Mouse (Mus musculus): ENCODE data around the gene Abcf2.
A peak's percentile ranks its signal among the peaks of the same experiment; 100 is the strongest.
"Not testable (repeated sequence)": the region's sequence is repeated elsewhere in the genome, so short reads cannot be mapped to it uniquely, and the experiment has no call there.

The Abcf2 gene

DNA sequence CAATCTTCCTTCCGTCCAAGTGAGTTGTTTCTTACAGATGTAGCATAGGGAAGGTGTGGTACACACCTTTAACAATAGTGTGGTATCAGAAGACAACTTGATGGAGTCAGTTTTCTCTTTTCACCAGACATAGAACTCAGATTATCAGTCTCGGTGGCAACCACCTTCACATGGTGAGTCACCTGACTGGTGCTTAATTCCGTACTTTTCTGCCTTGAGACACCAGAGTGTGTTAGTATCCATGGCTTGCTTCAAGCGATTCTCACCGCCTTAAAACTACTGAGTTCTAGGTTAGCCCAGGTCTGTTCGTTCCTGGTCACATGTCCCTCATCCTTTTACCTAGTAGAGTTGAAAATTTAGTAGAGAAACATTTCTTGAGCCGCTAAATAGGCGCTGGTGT lies 8.8 kb upstream of the Abcf2 start:
- DNase-seq: no peak

DNA sequence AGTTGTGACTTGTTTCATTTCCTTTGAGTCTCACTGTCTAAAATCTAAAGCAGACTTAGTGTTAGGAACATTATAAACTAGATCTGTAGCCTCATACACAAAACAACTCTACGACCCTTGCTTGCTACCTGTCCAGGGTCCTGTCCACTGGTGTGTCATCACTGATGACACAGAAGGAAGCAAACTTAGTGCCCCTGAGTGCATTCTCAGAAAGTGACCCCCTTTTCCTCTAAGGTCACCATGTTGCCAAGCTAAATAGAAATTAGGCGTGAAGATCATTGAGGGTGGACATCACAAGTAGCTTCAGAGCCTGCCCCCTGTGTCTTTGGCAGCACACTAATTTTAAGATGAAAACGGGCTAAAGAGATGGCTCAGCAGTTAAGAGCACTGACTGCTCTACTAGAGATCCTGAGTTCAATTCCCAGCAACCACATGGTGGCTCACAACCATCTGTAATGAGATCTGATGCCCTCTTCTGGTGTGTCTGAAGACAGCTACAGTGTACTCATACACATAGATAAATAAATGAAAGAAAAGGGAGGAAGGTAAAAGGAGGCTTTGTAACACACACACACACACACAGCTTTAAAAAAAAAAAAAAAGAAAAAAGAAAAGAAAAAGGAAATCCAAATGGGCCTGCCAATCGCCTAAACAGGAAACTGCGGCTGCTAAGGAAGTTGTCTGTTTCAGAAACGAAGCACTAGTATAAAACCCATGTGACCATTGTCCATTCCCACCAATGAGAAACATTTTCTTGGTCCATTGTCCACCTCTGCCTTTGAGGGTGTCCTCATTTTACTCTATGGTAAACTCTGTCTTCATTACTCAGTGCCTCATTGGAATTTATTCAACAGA lies 1.1 kb upstream of the Abcf2 start:
- DNase-seq: no peak

DNA sequence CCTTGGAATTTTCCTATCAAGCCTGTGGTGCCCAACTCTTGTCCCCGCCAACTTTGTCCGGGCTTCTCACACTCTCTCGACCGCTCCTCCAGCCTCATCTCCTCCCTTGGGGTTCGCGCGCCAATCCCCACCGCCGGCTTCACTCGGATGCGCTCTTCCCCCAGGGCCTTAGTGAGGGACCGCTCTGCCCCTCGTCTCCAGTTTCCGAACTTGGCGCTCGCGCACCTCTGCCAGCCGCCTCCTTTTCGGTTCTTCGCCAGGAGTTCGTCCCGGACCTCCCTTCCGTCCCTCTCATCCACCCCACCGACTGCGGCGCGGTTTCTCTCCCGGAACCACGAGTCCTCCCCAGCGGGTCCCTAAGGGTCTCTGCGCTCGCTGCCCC lies 475 bp downstream of the Abcf2 start:
- no peak for DNase-seq

DNA sequence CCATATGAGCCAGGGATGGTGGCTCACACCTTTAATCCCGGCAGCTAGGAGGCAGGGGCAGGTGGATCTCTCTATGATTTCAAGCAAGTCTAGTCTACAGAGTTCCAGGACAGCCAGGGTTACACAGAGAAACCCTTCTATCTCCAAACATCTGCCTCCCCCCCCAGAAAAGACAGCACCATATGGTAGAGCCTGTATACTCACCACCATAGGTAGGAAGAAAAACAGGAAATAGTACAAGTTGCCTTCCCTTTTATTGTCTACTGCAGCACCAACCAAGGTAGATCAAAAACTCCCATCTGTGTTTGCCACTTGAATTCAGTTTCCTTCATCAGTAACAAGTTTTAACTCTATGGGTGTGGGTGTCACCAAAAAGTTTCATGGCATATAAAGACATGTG lies 1.3 kb downstream of the Abcf2 start:
- DNase-seq: no peak

DNA sequence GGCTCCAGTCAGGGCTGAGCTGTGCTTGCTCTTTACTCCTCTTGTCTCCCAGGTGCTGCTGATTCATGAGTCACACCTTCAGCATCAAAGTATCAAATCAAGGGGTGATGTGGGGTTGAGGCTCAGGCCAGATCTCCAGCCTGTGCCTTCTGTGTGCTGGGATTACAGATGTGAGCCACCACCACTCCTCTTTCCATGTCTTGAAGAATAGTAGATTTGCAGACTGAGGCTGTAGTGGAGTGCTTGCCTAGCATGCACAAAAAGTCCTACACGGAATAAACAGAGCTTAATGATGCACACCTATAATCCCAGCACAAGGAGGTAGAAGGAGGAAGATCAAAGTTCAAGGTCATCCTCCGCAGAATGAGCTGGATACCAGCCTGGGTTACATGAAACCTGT lies 20.6 kb downstream of the Abcf2 start, which contains the start of gene 4931409K22Rik:
TSS of gene 4931409K22Rik (minus strand) at position 101 of the 400 bp plus-strand sequence.
- DNase-seq: no peak

DNA sequence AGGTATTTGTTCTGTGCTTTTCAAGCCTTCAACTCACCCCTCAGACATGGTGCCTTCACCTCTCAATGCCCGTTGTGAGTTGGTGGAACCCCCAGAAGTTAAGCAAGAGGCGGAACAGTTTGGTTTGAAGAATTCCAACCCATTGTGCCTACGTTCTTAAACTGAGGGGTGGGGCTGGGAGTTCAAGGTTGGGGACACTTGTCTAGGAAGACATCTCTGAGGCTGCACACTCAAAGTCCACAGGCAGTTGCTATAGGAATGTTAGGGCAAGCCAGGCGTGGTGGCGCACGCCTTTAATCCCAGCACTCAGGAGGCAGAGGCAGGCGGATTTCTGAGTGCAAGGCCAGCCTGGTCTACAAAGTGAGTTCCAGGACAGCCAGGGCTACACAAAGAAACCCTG lies 21.9 kb downstream of the Abcf2 start:
- DNase-seq: not testable (repeated sequence)

DNA sequence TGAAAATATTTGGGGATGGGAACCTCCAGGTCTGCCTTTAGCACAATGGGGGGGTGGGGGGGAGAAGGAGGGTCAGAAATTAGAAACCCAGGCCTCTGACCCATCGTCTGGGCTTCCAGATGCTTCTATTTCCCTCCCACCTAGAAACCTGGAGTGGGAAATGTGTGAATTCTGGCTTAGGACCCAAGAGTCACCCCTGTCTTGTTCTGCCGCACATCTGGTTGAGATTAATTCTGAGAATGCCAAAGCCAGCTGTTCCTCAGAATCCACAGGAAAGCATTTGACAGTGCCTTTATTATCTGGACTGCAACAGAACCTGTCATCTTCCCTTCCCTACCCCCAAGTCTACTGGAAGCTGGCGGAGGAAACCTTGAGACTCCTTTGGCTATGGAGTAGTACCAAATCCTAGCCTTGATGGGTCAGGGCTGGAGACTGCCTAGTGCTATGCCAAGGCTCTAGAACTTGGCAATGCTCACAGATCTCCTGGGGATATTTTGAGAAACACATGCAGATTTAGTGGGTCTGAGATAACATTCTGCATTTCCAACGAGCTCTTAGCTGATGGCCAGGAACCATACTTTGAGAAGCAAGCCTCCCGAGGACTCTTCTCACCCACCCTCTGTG lies 23.5 kb downstream of the Abcf2 start:
- no peak for DNase-seq

DNA sequence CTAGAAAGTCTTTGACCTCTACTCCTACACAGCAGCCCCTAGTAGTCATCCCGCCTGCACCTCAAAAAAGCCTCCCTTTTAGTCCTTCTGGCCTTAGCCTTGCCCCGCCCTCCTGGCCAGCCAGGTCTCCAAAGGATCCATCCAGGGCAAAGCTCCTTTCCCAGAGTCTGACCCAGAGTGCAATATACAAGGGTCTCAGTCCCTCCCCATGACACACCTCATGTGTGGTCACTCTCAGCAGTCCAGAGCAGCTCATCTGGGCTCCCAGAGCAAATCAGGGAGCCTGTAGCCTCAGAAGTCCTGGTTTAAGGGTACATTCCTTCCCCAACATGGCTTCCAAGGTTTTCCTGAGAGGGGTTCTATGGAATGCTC lies 26.0 kb downstream of the Abcf2 start:
- DNase-seq: no peak

DNA sequence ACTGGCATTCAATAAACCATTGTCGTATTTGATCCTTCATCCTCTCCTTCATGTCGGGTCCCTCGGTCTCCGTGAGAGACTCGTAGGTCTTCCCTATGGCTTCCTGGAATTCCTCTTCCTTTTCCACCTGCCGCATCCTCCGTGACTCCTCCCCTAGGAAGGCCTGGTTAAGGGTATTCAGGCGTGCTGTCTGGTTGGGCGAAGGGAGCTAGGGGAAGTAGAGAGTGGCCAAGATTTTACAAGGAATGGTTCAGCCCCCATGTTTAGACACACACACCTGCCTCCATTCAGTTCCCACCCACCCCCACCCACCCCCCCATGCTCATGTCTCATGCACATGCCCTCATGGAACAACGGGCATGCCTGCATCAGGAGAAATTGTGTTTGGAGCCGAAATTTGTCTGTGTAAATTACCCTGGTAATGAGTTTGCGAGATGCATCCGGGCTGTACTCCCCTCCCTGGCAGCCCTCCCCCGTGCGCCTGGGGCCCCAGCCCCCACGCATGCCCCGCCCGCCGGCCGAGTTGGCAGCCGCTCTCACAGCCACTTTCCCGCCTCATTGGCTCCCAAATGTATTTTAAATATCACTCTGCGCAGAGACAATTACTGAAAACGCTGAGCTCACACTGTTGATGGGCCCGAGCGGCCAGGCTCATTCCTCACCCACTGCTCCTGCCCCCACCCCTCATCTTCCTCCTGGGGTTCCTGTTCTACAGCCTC lies 26.5 kb downstream of the Abcf2 start:
- DNase-seq: peak; percentile 30

DNA sequence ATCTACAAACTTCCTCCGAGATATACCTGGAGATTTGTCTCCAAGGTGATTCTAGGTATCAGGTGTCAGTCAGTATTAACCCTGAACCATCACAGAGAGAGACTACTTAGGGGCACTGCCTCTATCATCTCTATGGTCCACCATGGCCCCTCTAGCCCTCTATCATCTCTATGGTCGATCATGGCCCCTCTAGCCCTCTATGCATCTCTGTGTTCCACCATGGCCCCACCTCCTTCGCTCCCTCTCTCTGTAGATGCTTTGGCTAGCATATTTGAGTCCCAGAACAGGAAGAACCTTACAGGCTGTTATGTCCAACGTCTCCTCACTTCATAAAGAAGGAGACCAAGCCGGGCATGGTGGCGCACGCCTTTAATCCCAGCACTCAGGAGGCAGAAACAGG lies 34.6 kb downstream of the Abcf2 start:
- no peak for DNase-seq

DNA sequence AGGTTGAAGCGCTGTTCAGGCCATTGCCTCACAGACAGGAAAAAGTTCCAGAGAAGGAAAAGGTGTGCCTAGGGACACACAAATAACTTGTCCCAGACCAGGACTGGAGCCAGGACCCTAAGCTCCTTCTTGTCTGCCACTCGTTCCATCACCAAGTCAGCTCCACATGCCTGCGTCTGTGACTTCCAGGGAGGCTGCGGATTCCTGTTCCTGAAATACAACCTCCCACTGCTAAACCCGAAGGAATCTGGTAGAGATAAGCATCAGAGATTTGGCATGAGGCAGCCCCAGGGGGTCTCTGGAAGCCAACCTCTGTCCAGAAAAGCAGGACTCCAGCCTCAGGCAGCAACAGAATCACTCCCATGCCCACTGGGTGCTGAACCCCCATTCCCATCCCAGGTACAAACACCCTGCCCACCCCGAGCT lies 36.1 kb downstream of the Abcf2 start:
- no peak for DNase-seq

DNA sequence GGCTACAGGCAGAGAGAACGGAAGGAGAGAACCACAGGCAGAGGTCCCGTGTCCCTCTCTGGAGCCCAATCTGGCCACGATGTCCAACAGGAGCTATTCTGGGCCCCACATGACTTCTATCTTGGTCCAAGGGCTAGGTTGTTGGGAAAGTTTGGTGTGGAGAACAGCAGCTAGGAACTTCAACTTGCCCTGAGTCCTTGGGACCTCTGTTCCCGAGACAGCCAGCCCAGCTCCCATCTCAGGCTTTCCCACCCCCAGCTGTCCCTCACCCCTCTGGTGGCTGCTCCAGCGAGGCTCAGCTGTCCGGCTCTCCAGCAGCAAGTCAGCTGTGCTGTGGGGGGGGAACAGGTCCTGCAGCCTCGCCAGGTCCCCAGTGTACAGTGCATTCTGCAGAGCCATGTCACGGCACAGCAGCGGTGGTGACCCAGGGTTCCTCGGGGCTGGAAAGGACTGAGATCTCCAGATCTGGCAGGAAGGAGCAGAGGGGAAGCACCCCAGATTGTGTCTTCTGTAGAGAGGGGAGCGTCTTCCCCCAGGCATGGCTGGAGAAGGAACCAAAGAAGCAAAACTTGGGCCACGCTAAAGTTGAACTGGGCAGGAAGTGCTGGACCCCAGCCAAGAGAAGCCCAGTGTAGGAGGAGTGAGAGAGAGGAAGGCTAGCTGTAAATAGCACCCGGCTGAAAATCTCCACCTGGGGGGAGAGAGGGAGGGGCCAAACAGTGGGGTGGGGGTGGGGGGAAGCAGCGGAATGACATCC lies 36.7 kb downstream of the Abcf2 start, which contains the start of gene Asb10:
TSS of gene Asb10 (minus strand) at position 592 of the 757 bp plus-strand sequence.
- DNase-seq: peak; percentile 69

DNA sequence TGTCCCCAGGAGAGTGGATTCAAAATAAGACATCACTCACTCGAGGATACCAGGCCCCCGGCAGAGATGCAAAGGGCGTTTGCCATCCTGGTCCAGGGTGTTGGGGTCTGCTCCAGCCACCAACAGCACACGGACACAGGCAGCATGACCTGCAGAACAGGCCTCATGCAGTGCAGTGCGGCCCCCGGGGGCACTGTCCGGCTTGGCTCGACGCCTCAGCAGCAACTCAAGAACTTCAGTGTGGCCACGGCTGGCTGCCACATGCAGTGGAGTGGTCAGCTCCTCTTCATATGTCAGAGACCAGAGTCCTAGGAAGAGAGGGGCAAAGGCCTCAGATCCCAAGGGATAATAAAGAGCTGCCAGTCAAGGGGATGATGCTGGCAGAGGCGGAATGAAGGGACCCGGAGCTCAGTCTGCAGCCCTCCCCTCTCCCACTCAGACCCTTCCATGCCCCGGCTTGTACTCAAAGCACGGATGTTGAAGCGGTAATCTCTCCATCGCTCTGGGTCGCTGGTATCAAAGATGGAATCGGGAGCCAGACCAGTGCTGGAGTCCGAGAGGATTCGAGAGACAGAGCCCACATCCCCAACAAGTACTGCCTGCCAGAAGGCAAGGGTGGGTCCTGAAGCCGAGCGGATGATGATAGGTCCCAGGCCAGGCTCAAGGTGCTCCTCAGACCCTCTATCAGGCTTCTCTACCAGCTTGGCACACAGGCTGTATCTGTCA lies 37.5 kb downstream of the Abcf2 start:
- no peak for DNase-seq

DNA sequence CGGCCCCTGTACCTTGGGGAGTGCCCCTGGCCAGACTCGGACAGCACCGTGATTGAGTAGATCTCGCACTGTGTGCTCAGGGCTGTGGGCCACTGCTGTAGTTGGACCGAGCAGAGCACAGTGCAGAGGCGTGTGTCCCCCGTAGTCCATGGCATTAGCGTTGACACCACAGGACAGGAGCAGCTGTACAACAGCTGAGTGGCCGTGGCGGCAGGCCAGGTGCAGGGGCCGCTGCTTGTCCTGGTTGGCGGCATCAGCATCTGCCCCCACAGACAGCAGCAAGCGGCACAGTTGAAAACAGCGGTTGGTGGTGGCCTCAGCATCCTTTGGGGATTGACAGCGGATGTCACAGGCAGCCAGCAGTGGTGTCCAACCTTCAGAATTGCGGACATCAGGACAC lies 39.6 kb downstream of the Abcf2 start:
- no peak for DNase-seq

DNA sequence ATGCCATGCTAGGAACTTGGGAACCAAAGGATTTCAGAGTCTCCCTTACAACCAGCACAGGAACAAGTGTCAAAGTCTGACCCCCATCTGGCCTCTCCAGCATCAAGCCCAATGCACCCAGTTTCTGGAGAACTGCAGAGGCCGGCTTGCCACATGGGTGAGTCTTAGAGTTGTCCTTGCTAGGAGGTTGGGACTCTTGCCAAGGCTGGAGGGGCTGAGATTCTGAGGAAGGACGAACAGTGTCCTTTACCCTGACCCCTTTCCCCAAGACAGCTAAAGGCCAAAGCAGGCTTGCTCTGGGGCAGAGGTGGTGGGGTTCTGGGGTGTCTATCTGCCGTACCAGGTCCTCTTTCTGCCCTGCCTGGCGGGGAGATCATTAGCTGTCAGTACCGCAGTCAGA lies 40.8 kb downstream of the Abcf2 start:
- no peak for DNase-seq

DNA sequence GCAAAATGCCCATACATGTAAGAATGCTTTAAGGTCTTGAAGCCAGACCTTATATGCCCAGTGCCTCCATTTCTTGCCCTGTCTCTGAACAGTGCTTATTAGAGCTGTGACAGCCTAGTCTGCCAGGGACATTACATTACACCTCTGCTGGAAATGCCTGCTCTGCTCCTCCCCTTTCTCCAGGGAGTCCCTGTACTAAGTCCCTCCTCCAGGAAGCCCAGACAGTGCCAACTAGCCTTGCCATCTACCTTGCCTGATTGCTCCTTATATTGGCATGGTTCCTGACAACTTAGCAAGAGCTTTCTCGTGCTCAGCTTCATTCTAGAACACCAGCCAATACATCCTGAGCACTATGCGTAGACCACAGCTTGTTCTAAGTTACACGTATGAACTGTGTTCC lies 41.5 kb downstream of the Abcf2 start:
- DNase-seq: no peak

DNA sequence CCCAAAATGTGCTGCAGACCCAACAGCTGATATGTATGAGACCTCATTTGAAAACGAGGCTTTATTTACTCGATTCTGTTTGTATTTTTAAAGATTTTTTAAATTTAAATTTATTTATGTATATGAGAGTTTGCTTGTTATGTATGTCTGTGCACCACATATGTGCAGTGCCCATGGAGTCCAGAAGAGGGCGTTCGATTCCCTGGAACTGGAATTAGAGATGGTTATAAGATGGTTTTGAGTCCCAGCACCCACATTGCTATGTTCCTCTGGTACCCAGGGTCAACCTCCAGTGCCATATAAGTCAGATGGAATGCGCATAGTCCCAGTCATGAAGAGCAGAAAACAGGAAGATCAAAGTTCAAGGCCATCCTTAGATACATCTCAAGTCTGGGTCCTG lies 43.0 kb downstream of the Abcf2 start:
- DNase-seq: no peak

DNA sequence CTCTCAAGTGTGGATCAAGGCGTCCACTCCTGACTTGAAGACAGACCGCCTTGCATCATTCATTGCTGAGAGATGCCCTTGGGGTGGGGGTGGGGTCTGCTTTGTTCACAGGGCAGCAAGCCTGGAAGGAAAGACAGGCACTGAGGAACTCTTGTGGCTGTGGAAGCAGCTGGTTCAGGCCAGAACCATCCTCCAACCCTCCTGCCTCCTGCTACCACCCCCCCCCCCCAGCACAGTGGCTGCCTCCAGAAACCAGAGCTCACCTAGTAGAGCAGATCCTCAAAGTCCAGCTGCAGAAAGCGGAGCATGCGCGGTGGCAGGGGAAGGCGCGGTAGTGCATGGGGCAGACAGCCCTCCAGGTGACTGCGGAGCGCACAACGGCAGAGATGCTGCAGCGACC lies 43.9 kb downstream of the Abcf2 start:
- DNase-seq: no peak

DNA sequence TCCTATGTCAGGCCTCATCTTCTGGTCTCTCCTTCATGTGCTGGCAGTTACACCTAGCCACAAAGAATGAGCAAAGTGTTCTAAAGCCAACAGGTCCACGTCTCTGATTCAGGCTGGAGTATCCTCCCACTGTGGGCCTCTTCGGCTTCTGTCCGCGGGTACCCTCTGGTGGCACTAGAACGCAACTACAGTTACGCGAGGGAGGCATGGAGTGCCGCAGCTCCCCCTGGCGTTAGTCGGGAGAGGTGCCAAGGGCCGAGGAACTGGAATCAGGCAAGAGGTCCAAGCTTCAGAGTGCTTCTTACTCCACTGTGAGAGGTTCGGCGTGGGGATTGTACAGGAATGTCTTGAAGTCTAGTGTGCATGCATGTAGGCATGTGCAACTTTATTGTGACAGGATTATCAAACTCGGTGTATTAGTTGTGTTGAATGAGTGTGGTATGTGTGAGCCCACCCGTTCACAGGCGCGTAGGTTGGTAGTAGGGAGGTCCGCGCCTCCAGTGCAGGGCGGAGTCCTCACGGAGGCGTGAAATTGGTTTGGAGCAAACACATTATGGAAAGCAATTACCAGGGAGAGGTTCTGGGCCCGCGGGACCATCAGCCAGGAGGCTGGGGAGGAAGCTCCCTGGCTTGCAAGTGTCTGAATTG lies 47.1 kb downstream of the Abcf2 start:
- DNase-seq: peak; percentile 83

DNA sequence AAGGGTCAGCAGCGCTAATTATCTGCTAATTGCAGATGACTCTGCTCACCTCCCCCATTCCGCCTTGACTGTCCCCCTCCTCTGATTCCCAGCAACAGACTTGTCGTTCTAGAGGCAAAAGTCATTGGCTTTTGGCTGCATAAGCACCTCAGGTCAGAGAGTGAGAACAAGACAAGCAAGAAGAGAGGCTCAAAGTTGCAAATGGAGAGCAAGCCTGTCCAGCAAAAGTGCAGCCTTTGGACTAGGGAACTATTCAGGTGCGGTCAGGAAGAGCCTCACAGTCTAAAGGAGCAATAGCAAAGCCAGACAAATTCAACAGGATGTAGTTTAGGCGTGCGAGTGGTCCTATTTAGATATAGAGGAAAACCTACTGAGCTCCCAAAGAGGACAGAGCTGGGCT lies 49.5 kb downstream of the Abcf2 start:
- DNase-seq: no peak

DNA sequence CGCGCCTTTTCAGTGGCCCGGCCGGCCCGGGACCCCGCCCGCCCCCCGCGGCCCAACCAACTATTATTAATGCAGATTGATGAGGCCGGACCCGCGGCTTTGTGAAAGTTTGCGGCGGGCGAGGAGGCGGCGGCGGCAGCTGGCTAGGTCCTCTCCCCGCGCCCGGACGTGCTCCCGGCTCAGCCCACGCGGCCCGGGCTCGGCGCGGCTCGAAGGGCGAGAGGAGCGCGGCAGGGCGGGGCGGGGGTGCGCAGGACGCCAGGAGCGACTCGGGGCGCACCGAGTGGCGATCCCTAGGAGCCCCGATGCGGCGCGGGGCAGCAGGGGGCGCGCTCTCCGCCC lies 50.4 kb downstream of the Abcf2 start, which contains the start of gene Gbx1:
TSS of gene Gbx1 (minus strand) at position 314 of the 342 bp plus-strand sequence.
- DNase-seq: no peak
